Mouse (Mus musculus): ENCODE results near the gene Serpinb11. TPM values are rescaled to one million over a fixed set of nuclear protein-coding genes. Genes with fewer than 3 reads are reported as not detected.

The Serpinb11 gene
- not detected for total RNA-seq (2021)

DNA sequence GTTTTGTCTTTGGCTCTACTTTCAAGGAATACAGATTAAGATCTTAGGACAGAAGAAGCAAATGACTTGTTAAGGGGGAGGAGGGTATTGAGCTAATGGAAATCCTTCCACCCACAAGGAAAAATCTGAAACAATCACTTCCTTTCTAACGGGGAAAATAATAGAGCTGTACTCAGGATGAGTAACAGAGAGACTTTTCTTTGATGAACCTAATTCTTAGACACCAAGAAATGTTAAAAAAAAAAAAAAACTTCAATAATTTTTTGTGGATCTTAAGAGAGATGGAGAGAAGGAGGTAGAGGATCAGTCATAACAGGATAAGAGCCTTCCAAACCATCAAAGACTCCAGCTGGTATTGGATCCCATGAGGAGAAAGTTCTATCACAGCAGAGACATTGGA is at the start of gene Serpinb11:
TSS of gene Serpinb11 (plus strand) at position 301 of the 400 bp plus-strand sequence.
- DNase-seq (ENCODE audit: low spot score), result no peak
- intact Hi-C loops (cut with DNase I), result no loop called here

GRCm38 (mm10) chr1:107345979-107346378 is 15.0 kb upstream of the Serpinb11 start:
- intact Hi-C loops (cut with DNase I), result no loop called here
- no peak for DNase-seq (ENCODE audit: low spot score)

- DNase-seq (ENCODE audit: low spot score), result no peak
- intact Hi-C loops (cut with DNase I), result no loop called here
Observed at GRCm38 (mm10) chr1:107346788-107347187, 14.2 kb upstream of the Serpinb11 start.

DNA sequence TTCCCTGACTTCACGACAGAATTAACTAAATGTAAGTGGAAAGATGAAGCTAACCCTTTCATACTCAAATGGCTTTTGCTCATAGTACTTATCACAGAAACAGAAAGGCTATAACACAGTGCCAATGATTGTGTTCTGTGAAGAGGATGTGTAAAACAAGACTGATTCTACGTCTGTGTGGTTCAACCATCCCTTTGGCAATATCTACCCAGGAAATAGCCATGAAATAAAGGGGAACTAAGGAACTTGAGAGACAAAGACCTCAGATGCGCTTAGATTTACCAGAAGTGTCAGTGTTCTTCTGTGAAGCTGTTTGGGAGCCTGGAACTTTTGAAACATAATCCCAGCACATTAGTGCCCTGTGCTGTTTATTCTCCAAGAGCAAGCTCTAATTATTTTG is 10.6 kb upstream of the Serpinb11 start:
- intact Hi-C loops (cut with DNase I), result no loop called here
- DNase-seq (ENCODE audit: low spot score), result no peak

GRCm38 (mm10) chr1:107351115-107351514 is 9.9 kb upstream of the Serpinb11 start:
- intact Hi-C loops (cut with DNase I), result no loop called here
- no peak for DNase-seq (ENCODE audit: low spot score)

- intact Hi-C loops (cut with DNase I), result no loop called here
- no peak for DNase-seq (ENCODE audit: low spot score)
Observed at GRCm38 (mm10) chr1:107353046-107353445, 8.0 kb upstream of the Serpinb11 start.

GRCm38 (mm10) chr1:107365973-107366372 is 5.0 kb downstream of the Serpinb11 start:
- no peak for DNase-seq (ENCODE audit: low spot score)
- intact Hi-C loops (cut with DNase I), result no loop called here

DNA sequence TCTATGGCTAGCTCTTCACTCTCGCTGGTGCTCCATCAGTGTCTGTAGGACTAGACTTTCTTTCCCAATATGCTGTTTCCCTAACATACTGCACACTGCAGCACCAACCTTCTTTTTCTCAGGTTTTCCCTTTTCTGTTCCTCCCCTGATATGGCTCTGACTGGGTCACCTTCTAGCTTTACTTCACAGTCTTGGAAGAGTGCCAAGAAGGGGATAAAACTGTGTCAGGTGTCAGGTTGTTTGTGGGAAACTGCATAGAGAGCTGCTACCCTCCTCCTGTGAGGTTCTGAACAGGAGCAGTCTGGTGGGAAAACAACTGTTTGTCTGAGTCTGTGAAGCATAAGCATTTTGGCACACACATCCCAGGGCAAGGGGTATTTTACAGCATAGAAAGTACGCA is 7.9 kb downstream of the Serpinb11 start:
- intact Hi-C loops (cut with DNase I), result no loop called here
- no peak for DNase-seq (ENCODE audit: low spot score)

GRCm38 (mm10) chr1:107376952-107377351 is 16.0 kb downstream of the Serpinb11 start:
- intact Hi-C loops (cut with DNase I), result no loop called here
- no peak for DNase-seq (ENCODE audit: low spot score)

- DNase-seq (ENCODE audit: low spot score), result no peak
- intact Hi-C loops (cut with DNase I), result no loop called here
Observed at GRCm38 (mm10) chr1:107378368-107378767, 17.4 kb downstream of the Serpinb11 start.

DNA sequence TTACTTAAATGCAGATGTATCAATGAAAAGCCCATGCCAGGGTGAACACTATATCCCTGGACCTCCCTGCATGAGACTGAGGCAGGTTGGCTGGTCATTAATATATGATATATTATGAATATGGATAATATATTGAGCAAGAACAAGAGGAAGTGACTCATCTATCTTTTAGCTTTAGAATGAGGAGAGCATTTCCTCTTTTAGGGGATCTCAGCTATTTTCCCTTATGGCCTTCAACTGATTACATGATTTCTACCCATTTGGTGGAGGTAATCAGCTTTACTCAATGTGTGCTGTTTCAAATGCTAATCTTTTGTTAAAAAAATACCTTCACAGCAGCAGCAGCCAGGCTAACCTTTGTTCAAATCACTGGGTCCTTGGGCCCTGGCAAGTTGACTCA is 20.5 kb downstream of the Serpinb11 start:
- no peak for DNase-seq (ENCODE audit: low spot score)
- intact Hi-C loops (cut with DNase I), result no loop called here

GRCm38 (mm10) chr1:107382404-107382803 is 21.4 kb downstream of the Serpinb11 start:
- DNase-seq (ENCODE audit: low spot score), result no peak
- intact Hi-C loops (cut with DNase I), result no loop called here

GRCm38 (mm10) chr1:107384532-107384931 is 23.5 kb downstream of the Serpinb11 start:
- DNase-seq (ENCODE audit: low spot score), result no peak
- intact Hi-C loops (cut with DNase I), result no loop called here

GRCm38 (mm10) chr1:107389753-107390152 is 28.8 kb downstream of the Serpinb11 start:
- DNase-seq (ENCODE audit: low spot score), result no peak
- intact Hi-C loops (cut with DNase I), result no loop called here

DNA sequence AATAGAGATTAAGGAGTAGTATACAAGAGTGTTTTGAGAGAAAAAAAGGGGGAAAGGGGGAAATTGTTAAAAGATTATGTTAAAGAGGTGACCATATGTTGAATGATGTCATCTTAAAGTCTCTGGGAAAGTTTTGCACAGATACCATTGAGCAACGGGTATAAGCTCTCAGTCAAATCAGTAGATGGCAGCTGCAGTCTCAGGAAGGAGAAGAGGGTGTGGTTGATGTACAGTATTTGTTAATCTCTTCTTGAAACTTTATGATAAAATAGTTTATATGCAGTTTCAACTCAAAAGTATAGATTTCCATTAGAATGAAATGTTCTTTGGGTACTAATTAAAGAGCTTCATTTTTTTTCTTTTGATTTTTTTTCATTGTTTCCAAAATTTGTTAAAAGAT is 36.5 kb downstream of the Serpinb11 start:
- intact Hi-C loops (cut with DNase I), result no loop called here
- no peak for DNase-seq (ENCODE audit: low spot score)

- intact Hi-C loops (cut with DNase I), result no loop called here
- DNase-seq (ENCODE audit: low spot score), result no peak
Observed at GRCm38 (mm10) chr1:107399355-107399754, 38.4 kb downstream of the Serpinb11 start, which contains the start of gene Serpinb7. TSS of gene Serpinb7 (plus strand) at chr1:107399655.

DNA sequence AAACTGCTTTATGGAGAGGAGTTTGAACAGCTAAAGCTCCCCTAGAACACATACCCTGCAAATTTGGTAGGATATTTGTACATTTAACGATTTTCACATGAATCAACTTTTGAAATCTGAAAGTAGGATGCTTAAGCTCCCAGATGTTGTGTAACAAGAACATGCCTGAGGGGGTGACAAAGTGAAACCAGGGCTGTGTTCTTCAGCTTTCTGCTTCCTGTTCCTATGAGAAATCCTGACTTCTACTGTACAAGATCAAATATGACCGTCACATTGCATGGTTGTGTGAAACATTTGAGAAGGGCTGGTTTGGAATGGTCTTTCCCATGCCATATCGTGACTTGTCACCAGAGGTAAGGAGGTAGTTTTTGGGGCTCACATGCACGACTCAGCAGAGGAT is 41.1 kb downstream of the Serpinb11 start:
- intact Hi-C loops (cut with DNase I), result no loop called here
- DNase-seq (ENCODE audit: low spot score), result no peak

GRCm38 (mm10) chr1:107414650-107415049 is 53.7 kb downstream of the Serpinb11 start:
- intact Hi-C loops (cut with DNase I), result no loop called here
- DNase-seq (ENCODE audit: low spot score), result no peak

DNA sequence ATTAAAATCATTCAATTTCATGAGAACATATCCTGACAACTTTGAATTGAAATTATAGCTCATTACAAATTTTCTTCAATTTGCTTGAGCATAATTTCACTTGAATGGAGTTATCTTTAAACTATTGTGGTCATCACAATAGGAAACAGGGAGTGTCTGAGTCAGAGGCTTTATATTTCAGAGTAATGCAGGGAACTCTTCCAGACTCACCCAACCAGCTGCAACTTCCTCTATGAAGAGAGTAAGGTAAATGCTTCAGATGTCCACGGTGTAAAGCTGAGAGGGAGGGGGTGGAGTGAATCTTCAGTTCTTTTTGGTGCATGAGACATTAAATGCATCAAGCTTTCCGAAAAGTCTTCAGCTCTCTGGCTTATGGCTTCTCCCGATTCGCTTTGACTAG is 61.5 kb downstream of the Serpinb11 start:
- DNase-seq (ENCODE audit: low spot score), result no peak
- intact Hi-C loops (cut with DNase I), result no loop called here

Data from heart, postnatal 25 days (tissue).